Mouse (Mus musculus): ENCODE data around the gene Kctd21.

Gene Kctd21

DNA sequence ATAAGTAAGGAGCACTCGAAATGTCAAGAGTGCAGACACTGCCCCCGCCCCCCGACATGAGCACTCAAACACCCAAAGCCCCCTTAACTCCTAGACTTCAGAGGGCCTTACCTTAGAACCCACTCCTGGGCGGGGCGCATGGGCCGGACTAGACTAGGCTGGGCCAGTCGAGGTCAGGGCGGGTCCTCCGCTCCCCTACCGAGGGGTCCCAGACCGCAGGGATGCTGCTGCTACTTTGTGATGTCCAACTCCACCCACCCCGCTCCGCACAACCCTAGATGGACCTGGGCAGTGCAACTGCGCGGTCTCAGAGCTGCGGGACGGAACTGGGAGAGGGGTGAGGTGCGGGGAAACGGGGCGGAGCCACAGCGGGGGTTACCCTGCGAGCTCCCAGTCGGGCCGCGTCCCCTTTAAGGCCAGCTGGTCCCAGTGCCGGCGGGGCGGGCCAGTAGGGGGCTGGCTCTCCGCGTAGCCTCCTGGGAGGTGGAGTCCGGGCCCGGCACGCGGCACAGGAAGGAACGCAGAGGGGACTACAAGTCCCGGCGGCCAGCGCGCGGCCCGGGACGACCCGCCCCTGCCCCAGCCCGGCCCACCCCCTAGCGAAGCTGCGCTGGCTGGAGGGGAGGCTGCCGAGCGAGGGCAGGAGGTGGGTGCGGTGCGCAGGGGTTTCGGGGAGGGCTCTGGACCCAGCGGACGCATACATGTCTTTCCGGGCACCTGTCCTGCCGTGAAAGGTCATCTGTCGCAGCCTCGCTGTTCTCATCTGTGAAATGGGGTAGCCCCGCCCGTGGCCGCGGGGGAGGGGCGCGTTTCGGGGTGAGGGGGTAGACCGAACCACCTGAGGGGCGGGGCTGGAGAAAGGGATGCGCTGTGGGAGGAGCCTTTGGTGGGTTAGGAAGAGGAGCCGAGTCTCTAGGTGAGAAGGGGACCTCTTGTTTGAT is at the start of gene Kctd21, which contains the start of gene Usp35:
Gene Kctd21 (plus strand): TSS at position 602 of the 941 bp plus-strand sequence.
Gene Usp35 (minus strand): TSS at position 295 of the 941 bp plus-strand sequence.
- peak; percentile 96 for DNase-seq

GRCm38 (mm10) chr7:97296986-97297385 is 35.1 kb upstream of the Kctd21 start:
- DNase-seq: no peak

DNA sequence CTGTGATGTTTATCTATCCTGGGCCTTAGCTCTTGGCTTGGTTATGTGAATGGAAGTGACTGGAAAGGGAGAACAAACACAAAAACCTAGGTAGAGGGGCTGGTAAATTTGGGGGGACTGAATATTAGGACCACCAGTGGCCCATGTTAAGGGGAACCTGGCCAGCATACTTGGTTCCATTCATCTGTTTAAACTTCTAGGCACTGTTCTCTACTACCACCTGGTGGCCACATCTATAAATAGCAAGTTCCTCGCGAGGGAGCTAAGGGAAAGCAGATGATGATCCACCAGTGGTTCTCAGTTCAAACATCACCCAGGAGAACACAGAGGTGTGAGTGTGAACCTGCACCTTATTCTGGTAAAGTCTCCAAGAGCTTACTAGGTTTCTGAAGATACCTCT is 34.7 kb upstream of the Kctd21 start:
- DNase-seq: peak; percentile 74

GRCm38 (mm10) chr7:97298279-97298678 is 33.8 kb upstream of the Kctd21 start:
- no peak for DNase-seq

- DNase-seq: no peak
Observed at GRCm38 (mm10) chr7:97298943-97299342, 33.2 kb upstream of the Kctd21 start.

DNA sequence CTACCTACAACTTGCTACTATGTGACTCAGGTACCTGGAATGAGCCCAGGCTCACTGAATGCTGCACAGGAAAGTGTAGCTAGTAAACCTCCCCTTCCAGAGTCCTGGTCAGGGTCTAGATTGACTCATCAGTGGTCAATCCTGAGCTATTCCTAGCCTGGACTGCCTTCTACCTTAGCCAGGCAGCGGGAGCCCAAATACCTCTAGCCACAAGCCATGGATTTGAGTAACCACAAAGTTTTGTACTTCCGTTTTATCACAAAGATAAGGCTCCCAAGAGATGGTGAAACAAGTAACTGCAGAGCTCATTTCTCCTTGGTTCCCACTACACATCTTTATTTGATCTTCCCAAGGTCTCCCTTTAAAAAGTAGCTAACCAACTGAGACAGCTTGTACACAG is 31.2 kb upstream of the Kctd21 start:
- no peak for DNase-seq

GRCm38 (mm10) chr7:97301321-97301720 is 30.8 kb upstream of the Kctd21 start:
- no peak for DNase-seq

DNA sequence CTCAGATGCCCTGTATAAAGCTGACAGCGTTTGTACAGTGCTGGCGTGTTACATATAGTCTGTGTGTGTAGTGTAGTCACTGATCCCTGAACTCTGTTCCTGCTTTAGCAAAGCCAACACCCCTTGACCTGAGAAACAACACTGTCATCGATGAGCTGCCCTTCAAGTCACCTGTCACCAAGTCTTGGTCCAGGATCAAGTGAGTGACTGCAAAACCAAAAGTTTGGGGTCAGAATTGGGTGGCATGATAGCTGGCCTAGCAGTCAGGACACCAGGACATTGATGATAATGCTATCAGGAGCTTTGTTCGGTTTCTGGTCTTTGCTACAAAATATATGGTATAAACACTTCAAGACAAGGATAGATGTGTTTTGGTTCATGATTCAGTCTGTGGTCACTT is 29.9 kb upstream of the Kctd21 start:
- DNase-seq: no peak

DNA sequence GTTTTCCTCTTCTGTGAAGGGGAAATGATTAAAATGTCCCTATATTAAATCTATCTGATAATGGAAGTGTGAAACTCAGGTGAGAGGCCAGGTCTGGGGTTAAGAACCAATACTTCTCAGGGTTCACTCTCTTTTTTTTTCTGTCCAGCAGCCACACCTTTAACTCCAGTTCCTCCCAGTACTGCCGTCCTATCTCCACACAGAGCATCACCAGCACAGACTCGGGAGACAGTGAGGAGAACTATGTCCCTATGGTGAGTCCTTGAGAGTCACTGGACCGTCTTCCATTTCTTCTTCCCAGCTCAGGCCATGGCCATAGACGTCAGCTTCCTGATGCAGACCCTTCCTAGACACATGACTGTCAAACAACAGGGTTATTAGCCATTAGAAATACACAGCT is 29.3 kb upstream of the Kctd21 start:
- DNase-seq: no peak

- DNase-seq: no peak
Observed at GRCm38 (mm10) chr7:97303614-97304013, 28.5 kb upstream of the Kctd21 start.

GRCm38 (mm10) chr7:97304471-97304870 is 27.7 kb upstream of the Kctd21 start:
- DNase-seq: no peak

DNA sequence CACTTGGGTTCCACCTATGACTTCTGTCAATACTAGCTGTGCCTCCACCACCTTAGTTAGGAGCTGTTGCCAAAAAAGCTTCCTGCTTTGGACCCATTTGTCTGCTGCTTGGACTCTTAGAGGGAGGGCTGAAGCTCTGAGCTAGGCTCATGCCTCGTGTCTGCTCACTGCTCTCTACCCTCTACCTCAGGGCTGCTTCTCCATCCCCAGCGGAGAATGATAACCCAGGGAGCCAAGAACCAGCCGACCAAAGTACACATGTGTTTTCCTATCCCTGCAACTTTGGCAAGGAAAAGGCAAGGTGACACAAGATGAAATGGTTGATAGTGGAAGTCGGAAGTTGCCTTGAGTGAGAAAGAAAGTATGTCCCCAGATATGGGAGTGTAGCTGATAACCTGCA is 26.9 kb upstream of the Kctd21 start:
- no peak for DNase-seq

- DNase-seq: no peak
Observed at GRCm38 (mm10) chr7:97306813-97307212, 25.3 kb upstream of the Kctd21 start.

DNA sequence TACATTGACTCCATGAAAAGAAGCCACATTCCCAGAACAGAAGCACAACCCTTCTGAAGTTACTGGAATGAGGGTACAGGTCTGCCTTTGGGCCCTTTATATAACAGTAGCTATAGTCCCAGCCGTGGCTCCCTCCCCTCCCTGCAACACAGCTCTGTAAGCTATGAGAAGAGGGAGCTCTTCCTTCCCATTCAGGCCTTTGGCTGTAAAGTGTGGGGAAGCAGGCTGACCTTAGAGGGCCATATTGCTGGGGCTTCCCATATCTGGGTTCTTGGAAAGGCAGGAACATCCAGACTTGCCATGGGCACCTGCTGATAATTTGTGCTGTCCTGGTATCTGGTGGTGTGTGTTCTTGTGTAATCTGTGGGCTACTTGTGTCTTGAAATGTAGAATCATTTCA is 24.6 kb upstream of the Kctd21 start:
- DNase-seq: no peak

- DNase-seq: no peak
Observed at GRCm38 (mm10) chr7:97309461-97310340, 22.4 kb upstream of the Kctd21 start.

DNA sequence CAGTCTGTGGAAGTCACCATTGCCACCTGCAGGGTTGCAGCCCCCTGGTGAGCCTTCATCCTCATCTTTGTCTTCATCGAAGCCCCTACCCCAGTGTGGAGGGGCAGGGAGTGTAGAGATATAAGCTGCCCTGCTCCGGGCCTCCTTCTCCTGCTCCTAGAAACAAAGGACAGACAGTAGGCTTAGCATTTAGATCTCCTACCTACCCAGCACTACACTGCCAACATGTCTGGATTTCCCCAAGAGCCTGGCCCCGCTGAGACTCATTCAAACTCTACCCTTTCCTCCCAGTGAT is 21.8 kb upstream of the Kctd21 start:
- DNase-seq: no peak

GRCm38 (mm10) chr7:97311620-97312019 is 20.5 kb upstream of the Kctd21 start:
- DNase-seq: no peak

- no peak for DNase-seq
Observed at GRCm38 (mm10) chr7:97312196-97312595, 19.9 kb upstream of the Kctd21 start.

DNA sequence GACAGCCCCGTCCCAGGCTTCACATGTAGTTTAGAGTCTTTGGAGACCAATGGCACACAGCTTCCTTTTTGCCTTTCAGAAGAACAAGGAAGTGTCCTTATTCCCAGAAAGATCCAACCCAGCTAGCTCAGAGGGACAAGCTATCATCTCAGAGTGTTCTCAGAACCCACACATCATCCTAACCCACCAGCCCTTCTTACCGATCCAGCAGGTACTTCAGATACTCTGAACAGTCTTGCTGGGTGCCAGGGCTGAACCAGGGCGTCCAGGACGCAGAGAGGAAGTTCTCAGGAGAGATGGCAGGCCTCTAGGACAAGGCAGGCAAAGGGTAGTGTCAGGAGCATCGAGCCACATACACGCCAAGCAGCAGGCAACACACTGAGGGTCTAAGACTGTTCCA is 19.3 kb upstream of the Kctd21 start:
- DNase-seq: no peak

DNA sequence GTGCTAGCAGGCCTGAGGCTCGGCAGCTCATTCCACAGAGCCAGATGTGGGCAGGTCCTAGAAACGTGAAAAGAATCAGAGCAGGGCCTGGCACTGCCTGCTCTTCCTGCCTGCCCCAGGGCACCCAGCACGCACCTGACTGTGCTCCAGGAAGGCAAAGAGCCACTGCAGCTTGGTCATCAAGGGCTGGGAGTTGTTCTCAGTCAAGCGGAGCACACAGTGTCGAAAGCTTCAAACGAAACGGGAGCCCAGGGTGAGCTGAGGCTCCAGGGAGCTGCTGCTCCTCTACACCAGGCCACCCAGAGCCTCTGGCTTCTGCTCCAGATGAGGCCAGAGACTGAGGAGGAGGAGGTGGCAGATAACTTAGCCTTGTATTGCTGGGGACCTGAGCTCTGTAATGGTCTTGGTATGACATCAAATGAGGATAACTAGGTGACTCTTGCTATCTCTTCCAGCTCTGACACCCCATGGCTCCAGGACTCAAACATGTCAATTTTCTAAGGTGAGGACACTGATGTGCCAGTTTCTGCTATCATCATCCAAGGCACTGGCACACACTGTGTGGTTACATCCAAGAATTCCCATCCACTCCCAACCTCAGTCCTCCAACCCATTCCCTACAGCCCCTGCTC is 18.6 kb upstream of the Kctd21 start:
- DNase-seq: no peak

DNA sequence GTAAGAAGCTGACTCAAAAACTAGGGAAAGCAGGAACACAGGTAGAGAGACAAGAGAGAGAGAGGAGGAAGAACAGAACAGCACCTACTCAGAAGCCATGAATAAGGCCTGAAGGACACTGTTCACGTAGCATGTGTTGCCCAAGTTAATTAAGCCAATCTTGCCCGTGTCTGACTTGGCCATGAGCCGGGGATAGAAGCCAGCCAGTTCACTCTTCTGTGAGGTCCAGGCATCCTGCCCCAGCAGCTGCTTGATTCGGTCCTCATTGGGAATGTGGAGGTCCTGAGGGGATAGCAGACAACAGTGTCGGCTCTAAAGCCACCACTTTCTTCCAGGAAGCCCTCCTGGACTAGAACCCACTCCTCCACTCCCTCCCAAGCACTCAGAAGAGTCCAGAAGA is 17.5 kb upstream of the Kctd21 start:
- DNase-seq: no peak

DNA sequence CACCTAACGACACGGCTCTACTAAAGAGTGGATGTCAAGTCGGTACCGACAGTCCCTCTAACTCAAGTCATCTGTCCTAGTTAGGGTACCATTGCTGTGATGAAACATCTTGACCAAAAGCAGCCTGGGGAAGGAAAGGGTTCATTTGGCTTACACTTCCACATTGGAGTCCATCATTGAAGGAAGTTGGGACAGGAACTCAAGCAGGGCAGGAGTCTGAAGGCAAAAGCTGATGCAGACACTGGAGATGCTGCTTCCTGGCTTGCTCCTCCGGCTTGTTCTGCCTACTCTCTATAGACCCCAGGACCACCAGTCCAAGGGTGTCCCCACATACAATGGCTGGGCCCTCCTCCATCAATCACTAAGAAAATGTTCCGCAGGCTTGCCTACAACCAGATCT is 16.5 kb upstream of the Kctd21 start:
- DNase-seq: no peak

DNA sequence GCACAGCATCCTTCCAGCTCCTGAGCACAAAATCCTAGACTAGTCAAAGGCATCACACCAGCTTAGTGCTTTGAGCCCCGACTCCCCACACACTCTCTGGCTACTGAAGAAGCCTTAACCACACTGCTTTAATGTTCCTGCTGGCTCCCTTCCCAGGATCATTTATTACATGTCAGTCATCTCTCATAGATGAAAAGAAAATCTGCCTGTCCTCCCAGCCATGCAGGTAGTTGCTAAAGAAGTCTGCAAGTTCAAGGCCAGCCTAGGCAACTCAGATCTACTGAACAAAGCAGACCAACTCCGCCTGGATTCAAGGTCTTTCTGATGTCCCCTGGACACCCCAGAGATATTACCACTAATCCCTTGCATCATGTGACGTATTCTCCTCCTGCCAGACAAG is 14.4 kb upstream of the Kctd21 start:
- DNase-seq: no peak

Measured in kidney, postnatal 14 days (tissue).